Mouse (Mus musculus): ENCODE data around the gene Aicda.

DNA sequence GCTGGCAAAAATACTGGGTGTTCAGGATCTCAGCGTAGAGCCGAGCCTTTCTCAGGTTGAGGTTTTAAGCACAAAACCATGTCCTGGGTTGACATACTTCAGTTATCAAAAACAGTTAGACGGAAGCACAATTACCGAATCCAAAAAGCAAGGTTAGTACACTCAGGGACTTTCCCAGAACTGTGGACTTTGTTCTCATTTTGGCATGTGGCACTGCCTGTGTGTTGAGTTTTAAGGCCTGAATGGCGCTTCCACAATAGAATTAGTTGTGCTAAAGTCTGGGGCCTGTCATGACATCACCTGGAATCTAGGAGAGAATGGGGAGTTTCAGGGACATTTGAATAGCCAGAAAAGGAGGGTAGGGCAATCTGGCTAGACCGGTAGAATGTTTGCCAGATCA, 44.8 kb downstream of the Aicda start:
- TF ChIP-seq MAX (IDR thresholded peaks at IDR 0.05; ENCODE audit: low read length) (no peak), POLR2A (IDR thresholded peaks at IDR 0.05; ENCODE audit: low read depth, low read length) (no peak; the same call in 1 of the 2 replicates), MYC (IDR thresholded peaks at IDR 0.05; ENCODE audit: low read depth, low read length) (0 out of 2 replicates have a peak, but pooled peaks have one; percentile 56), CTCF (conservative IDR thresholded peaks at IDR 0.05 in 1 of 2, IDR thresholded peaks at IDR 0.05 in 1 of 2; ENCODE audit: low read depth in 2 of 2, low read length in 2 of 2) (no peak), ZNF384 (IDR thresholded peaks at IDR 0.05; ENCODE audit: low read depth, low read length) (no peak), KAT2A (IDR thresholded peaks at IDR 0.05; ENCODE audit: insufficient replicate concordance, low read length) (no peak), IRF4 (IDR thresholded peaks at IDR 0.05; ENCODE audit: low read depth, low read length) (no peak), ZMIZ1 (IDR thresholded peaks at IDR 0.05; ENCODE audit: low read depth, low read length) (no peak), BHLHE40 (IDR thresholded peaks at IDR 0.05; ENCODE audit: low read depth, low read length) (no peak), GABPA (IDR thresholded peaks at IDR 0.05; ENCODE audit: insufficient replicate concordance, low read depth, low read length) (no peak), CHD1 (IDR thresholded peaks at IDR 0.05; ENCODE audit: low read depth, low read length) (no peak; the same call in 1 of the 2 replicates), EP300 (IDR thresholded peaks at IDR 0.05; ENCODE audit: low read length) (no peak), E2F4 (IDR thresholded peaks at IDR 0.05; ENCODE audit: insufficient replicate concordance, low read depth, low read length) (no peak), ETS1 (conservative IDR thresholded peaks at IDR 0.05; ENCODE audit: low read depth, low read length) (no peak)

Measured in CH12.LX (cell line).